ENCODE assay signal across 12 mouse cellular contexts in the genomic region with DNA sequence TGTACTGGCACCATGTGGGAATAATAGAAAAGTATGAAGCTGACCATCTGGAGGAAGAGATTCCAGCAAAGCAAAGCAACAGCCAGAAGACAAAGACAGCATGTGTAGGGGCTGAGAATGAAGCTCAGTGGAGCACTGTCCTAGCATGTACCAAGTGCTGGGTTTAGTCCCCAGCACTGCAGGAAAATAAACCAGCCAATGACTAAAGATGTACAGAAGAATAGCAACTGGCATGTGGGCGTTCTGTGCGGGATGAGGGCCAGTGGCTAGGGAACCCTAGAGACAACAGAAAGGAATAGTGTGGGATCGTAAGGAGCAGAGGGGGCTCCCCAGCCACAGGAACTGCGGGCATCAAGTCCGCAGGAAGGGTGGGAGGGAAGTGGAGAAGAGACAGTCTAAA.
"Had no signal": no experiment of that assay in that cellular context is flagged by ENCODE, and none has a peak within 500 bp of the region (broad histone marks: within the 10 kb centered on the region; RNA-seq: fewer than 3 reads in every experiment).

No protein-coding gene starts in this region.

- H3K9ac ChIP-seq: intestine, embryonic 15.5 days; limb, embryonic 15.5 days; liver, embryonic 12.5 days; lung, embryonic 14.5 days; midbrain, embryonic 15.5 days; neural tube, embryonic 12.5 days had no signal

- H3K4me3 ChIP-seq: intestine, embryonic 15.5 days; limb, embryonic 15.5 days; liver, embryonic 12.5 days; midbrain, embryonic 10.5 days; midbrain, embryonic 15.5 days; neural tube, embryonic 12.5 days had no signal

- H3K4me1 ChIP-seq: intestine, embryonic 15.5 days; limb, embryonic 15.5 days; midbrain, embryonic 10.5 days; midbrain, embryonic 15.5 days; neural tube, embryonic 12.5 days had no signal

- DNase-seq: kidney, adult 18-20 months; kidney, postnatal 14 days; lung, postnatal 10 days; lung, postnatal 4 days; thymus, postnatal 4 days had no signal

- H3K4me2 ChIP-seq: intestine, embryonic 15.5 days; limb, embryonic 15.5 days; liver, embryonic 12.5 days; lung, embryonic 14.5 days; midbrain, embryonic 15.5 days; neural tube, embryonic 12.5 days had no signal

- ATAC-seq: intestine, embryonic 15.5 days; liver, embryonic 12.5 days; midbrain, embryonic 15.5 days had no signal

- H3K27me3 ChIP-seq: intestine, embryonic 15.5 days; limb, embryonic 15.5 days; liver, embryonic 12.5 days; midbrain, embryonic 15.5 days; neural tube, embryonic 12.5 days had no signal

- H3K9me3 ChIP-seq: intestine, embryonic 15.5 days; limb, embryonic 15.5 days; liver, embryonic 12.5 days; midbrain, embryonic 10.5 days; midbrain, embryonic 15.5 days; neural tube, embryonic 12.5 days had no signal

- H3K27ac ChIP-seq: intestine, embryonic 15.5 days; limb, embryonic 15.5 days; liver, embryonic 12.5 days; midbrain, embryonic 10.5 days; midbrain, embryonic 15.5 days; neural tube, embryonic 12.5 days had no signal
